Mouse (Mus musculus) bone marrow, adult 2 months (tissue): ENCODE data around the gene Sbk2.

Source experiments
- CTCF ChIP-seq: fragments of 200-500 bp; IDR thresholded peaks from 2 replicates; pipeline ENCODE4 v1.5.1; 2011; ENCODE audit warnings: low read length, control low read depth; ENCODE audit not compliant: control insufficient read depth, insufficient read depth
- POLR2A ChIP-seq: fragments of 200-500 bp; IDR thresholded peaks from 2 replicates; pipeline ENCODE4 v1.6.1; 2011; ENCODE audit warnings: low read depth, mild to moderate bottlenecking, control low read depth, low read length, borderline replicate concordance; ENCODE audit not compliant: control insufficient read depth

DNA sequence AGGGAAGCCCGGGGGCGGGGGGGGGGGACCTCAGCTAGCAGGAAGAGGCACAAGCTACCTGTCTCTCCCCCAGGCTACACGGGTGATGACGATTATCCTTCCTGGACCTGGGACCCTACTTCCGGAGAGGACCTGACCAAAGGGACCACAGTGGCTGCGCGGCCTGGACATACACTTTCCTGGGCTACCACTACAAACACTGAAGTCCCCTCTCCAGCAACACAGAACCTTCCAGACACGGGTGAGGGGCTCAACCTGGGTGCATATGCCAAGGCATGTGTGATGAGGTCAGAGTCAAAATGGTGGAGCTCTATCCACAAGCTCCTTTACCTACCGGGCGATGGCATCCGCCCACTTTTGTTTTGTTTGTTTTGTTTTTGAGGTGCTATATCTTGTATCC, 26.8 kb downstream of the Sbk2 start:
- TF ChIP-seq POLR2A: no peak
- no peak for TF ChIP-seq CTCF
